Mouse (Mus musculus): ENCODE results near the gene Fgfr3.

- TF ChIP-seq HCFC1 (IDR thresholded peaks at IDR 0.05; ENCODE audit: borderline replicate concordance, insufficient read depth, low read length) (no peak), CHD2 (IDR thresholded peaks at IDR 0.05; ENCODE audit: low read depth, low read length) (no peak), ZC3H11A (IDR thresholded peaks at IDR 0.05; ENCODE audit: borderline replicate concordance, low read depth, low read length) (no peak)
Measured at GRCm38 (mm10) chr5:33709037-33709436, 12.4 kb upstream of the Fgfr3 start.
